Mouse (Mus musculus) intestine, embryonic 15.5 days (tissue): ENCODE measurements around the gene Gm45213. TPM values are rescaled to one million over a fixed set of nuclear protein-coding genes. Genes with fewer than 3 reads are reported as not detected.

Source experiments
- ATAC-seq: fragments of 200-750 bp; cut with Nextera tagmentation; 2 replicates; pipeline ENCODE4 v1.8.0; 2017; ENCODE audit warnings: moderate TSS enrichment, moderate library complexity
- H3K27ac ChIP-seq: fragments of 300-500 bp; sonication (generic); 2 replicates; pipeline ENCODE4 v1.5.1; 2015; ENCODE audit warnings: mild to moderate bottlenecking, inconsistent platforms
- H3K27me3 ChIP-seq: fragments of 300-500 bp; sonication (generic); replicated peaks from 2 replicates; pipeline ENCODE4 v1.6.1; 2015; ENCODE audit warnings: inconsistent platforms
- H3K36me3 ChIP-seq: fragments of 300-500 bp; sonication (generic); 2 replicates; pipeline ENCODE4 v1.6.1; 2015; ENCODE audit warnings: inconsistent platforms
- H3K4me1 ChIP-seq: fragments of 300-500 bp; sonication (generic); replicated peaks from 2 replicates; pipeline ENCODE4 v1.6.1; 2015; ENCODE audit warnings: inconsistent platforms
- H3K4me2 ChIP-seq: fragments of 300-500 bp; sonication (generic); replicated peaks from 2 replicates; pipeline ENCODE4 v1.6.1; 2015; ENCODE audit warnings: mild to moderate bottlenecking, inconsistent platforms
- H3K4me3 ChIP-seq: fragments of 300-500 bp; sonication (generic); replicated peaks from 2 replicates; pipeline ENCODE4 v1.5.1; 2015; ENCODE audit warnings: inconsistent platforms
- H3K9ac ChIP-seq: fragments of 300-500 bp; sonication (generic); 2 replicates; pipeline ENCODE4 v1.6.1; 2015; ENCODE audit warnings: inconsistent platforms
- H3K9me3 ChIP-seq: fragments of 300-500 bp; sonication (generic); 2 replicates; pipeline ENCODE4 v1.6.1; 2016; ENCODE audit warnings: inconsistent platforms
- WGBS: fragments of 180-500 bp; shearing (Covaris S2); methylation state at CpG from one replicate; pipeline ENCODE4 v1.1.7; 2015; 5-methylcytosine and 5-hydroxymethylcytosine counted together
- polyA plus RNA-seq: library from polyadenylated mRNA; unstranded; fragments of >200 nt; fragmentation: Nextera tagmentation; extraction: Ambion mirVana; gene quantifications from 2 replicates; pipeline ENCODE4 v1.2.1, GENCODE M21; 2015

Gm45213 gene
- polyA plus RNA-seq, 1 experiment from 2014 or later, result not detected

GRCm38 (mm10) chr7:66060066-66060956 lies 16.9 kb downstream of the Gm45213 start:
- WGBS, result 1% methylated on average over 64 of the region's 64 CpGs
- peaks cover 10% of the 10 kb centered on the region for H3K4me1 ChIP-seq
- peak overlapping the region; percentile 70 for H3K9ac ChIP-seq
- peak overlapping the region; percentile 70 for H3K4me3 ChIP-seq
- H3K36me3 ChIP-seq, result 0 out of 2 replicates have a peak, but pooled peaks cover 2% of the 10 kb centered on the region
- H3K27me3 ChIP-seq, result no peaks in the 10 kb centered on the region
- H3K9me3 ChIP-seq, result no peaks in the 10 kb centered on the region
- H3K27ac ChIP-seq, result peak overlapping the region; percentile 73
- peak overlapping the region; percentile 79 for H3K4me2 ChIP-seq
- peak; percentile 96 for ATAC-seq

DNA sequence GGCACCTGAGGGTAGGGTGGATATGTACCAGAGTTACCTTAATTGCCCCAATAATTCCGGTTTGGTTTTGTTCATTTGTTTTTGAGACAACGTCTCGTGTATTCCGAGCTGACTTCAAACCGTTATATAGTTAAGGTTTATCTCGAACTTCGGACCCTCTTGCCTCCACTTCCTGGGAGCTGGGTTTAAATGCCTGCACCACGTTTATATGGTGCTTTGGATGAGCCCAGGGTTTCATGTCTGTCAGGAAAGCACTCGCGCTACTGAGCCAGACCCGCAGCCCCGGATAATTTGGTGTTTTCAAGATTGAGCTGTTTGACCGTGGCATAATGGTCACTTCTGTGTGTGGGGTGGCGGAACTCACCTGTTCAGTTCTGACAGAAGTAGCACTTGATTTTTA lies 17.7 kb downstream of the Gm45213 start:
- Histone ChIP-seq H3K9ac (peak overlapping the region; percentile 70), H3K27me3 (no peaks in the 10 kb centered on the region), H3K4me2 (peak overlapping the region; percentile 79), H3K36me3 (peaks cover 4% of the 10 kb centered on the region; the same call in 1 of the 2 replicates), H3K4me1 (peaks cover 10% of the 10 kb centered on the region), H3K27ac (no peak overlapping the region), H3K9me3 (no peaks in the 10 kb centered on the region), H3K4me3 (peak overlapping the region; percentile 70)
- peak; percentile 24 for ATAC-seq
- WGBS, result 1% methylated on average over 14 of the region's 14 CpGs

GRCm38 (mm10) chr7:66076411-66076810 lies 33.0 kb downstream of the Gm45213 start:
- no peak overlapping the region for H3K27ac ChIP-seq
- H3K36me3 ChIP-seq, result peaks cover 22% of the 10 kb centered on the region

GRCm38 (mm10) chr7:66079364-66080230 lies 36.2 kb downstream of the Gm45213 start, which contains the start of gene Selenos:
Gene Selenos, plus strand, starts transcription at chr7:66079649.
- H3K36me3 ChIP-seq, result peaks cover 16% of the 10 kb centered on the region
- H3K9me3 ChIP-seq, result no peaks in the 10 kb centered on the region
- under 1% methylated on average over 65 of the region's 65 CpGs for WGBS

More at GRCm38 (mm10) chr7:66076411-66076810, 33.0 kb downstream of the Gm45213 start:
- Histone ChIP-seq H3K9ac (no peak overlapping the region), H3K9me3 (no peaks in the 10 kb centered on the region), H3K4me1 (peaks cover 9% of the 10 kb centered on the region; the same call in 1 of the 2 replicates), H3K27me3 (no peaks in the 10 kb centered on the region), H3K4me2 (no peak overlapping the region), H3K4me3 (no peak overlapping the region)
- 63% methylated on average over 2 of the region's 2 CpGs for WGBS
- ATAC-seq, result no peak

DNA sequence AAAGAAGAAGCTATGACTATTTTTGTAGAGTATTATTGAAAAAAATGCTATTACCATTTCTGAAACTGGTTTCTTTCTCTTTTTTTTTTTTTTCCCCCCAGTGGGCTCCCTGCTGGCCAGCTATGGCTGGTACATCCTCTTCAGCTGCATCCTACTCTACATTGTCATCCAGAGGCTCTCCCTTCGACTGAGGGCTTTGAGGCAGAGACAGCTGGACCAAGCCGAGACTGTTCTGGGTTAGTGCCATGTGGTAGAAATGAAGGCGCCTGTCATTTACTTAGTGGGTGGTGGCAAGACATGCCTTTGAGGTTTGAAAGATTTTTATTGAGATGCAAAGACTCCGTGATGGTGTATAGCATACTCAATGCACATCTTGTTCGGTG lies 36.8 kb downstream of the Gm45213 start:
- Histone ChIP-seq H3K27ac (no peak overlapping the region), H3K4me2 (peak overlapping the region; percentile 76), H3K9ac (peak overlapping the region; percentile 76), H3K4me1 (peaks cover 18% of the 10 kb centered on the region), H3K27me3 (no peaks in the 10 kb centered on the region), H3K36me3 (peaks cover 12% of the 10 kb centered on the region), H3K9me3 (no peaks in the 10 kb centered on the region), H3K4me3 (peak overlapping the region; percentile 76)
- ATAC-seq, result no peak
- WGBS, result 39% methylated on average over 5 of the region's 5 CpGs

More at GRCm38 (mm10) chr7:66079364-66080230, 36.2 kb downstream of the Gm45213 start, which contains the start of gene Selenos:
- peak within 1 kb of the TSS; percentile 76 for H3K9ac ChIP-seq
- H3K4me1 ChIP-seq, result peaks cover 18% of the 10 kb centered on the region
- peak; percentile 100 for ATAC-seq
- H3K4me3 ChIP-seq, result peak within 1 kb of the TSS; percentile 76
- H3K27ac ChIP-seq, result peak within 1 kb of the TSS; percentile 57
- H3K27me3 ChIP-seq, result no peaks in the 10 kb centered on the region
- H3K4me2 ChIP-seq, result peak within 1 kb of the TSS; percentile 76

- 93% methylated on average over 6 of the region's 6 CpGs for WGBS
These were observed 40.4 kb downstream of the Gm45213 start for GRCm38 (mm10) chr7:66083757-66084156.

GRCm38 (mm10) chr7:66084546-66084945 lies 41.1 kb downstream of the Gm45213 start:
- Histone ChIP-seq H3K9me3 (no peaks in the 10 kb centered on the region), H3K4me3 (no peak overlapping the region), H3K4me1 (peaks cover 14% of the 10 kb centered on the region), H3K27ac (no peak overlapping the region), H3K27me3 (no peaks in the 10 kb centered on the region), H3K9ac (no peak overlapping the region), H3K4me2 (no peak overlapping the region), H3K36me3 (peaks cover 43% of the 10 kb centered on the region)
- ATAC-seq, result no peak
- WGBS, result 82% methylated on average over 7 of the region's 7 CpGs

More at GRCm38 (mm10) chr7:66083757-66084156, 40.4 kb downstream of the Gm45213 start:
- H3K4me2 ChIP-seq, result no peak overlapping the region
- no peaks in the 10 kb centered on the region for H3K27me3 ChIP-seq
- H3K27ac ChIP-seq, result no peak overlapping the region
- ATAC-seq, result no peak
- peaks cover 38% of the 10 kb centered on the region for H3K36me3 ChIP-seq
- H3K9ac ChIP-seq, result no peak overlapping the region
- H3K4me3 ChIP-seq, result no peak overlapping the region
- peaks cover 14% of the 10 kb centered on the region for H3K4me1 ChIP-seq
- no peaks in the 10 kb centered on the region for H3K9me3 ChIP-seq

- 0 out of 2 replicates have a peak, but pooled peaks cover 5% of the 10 kb centered on the region for H3K4me1 ChIP-seq
- WGBS, result 93% methylated on average over 4 of the region's 4 CpGs
- H3K27ac ChIP-seq, result no peak overlapping the region
- ATAC-seq, result no peak
- peaks cover 62% of the 10 kb centered on the region for H3K36me3 ChIP-seq
- no peaks in the 10 kb centered on the region for H3K9me3 ChIP-seq
- no peak overlapping the region for H3K4me3 ChIP-seq
- H3K27me3 ChIP-seq, result no peaks in the 10 kb centered on the region
- H3K4me2 ChIP-seq, result no peak overlapping the region
- no peak overlapping the region for H3K9ac ChIP-seq
These were observed 44.2 kb downstream of the Gm45213 start for GRCm38 (mm10) chr7:66087652-66088051.

GRCm38 (mm10) chr7:66088077-66088476 lies 44.7 kb downstream of the Gm45213 start:
- H3K4me2 ChIP-seq, result no peak overlapping the region
- 0 out of 2 replicates have a peak, but pooled peaks cover 5% of the 10 kb centered on the region for H3K4me1 ChIP-seq
- no peak overlapping the region for H3K4me3 ChIP-seq
- no peak overlapping the region for H3K27ac ChIP-seq
- H3K36me3 ChIP-seq, result peaks cover 62% of the 10 kb centered on the region
- H3K27me3 ChIP-seq, result no peaks in the 10 kb centered on the region
- ATAC-seq, result no peak
- 81% methylated on average over 2 of the region's 2 CpGs for WGBS
- no peaks in the 10 kb centered on the region for H3K9me3 ChIP-seq
- no peak overlapping the region for H3K9ac ChIP-seq

GRCm38 (mm10) chr7:66090676-66091190 lies 47.3 kb downstream of the Gm45213 start:
- ATAC-seq, result no peak
- Histone ChIP-seq H3K4me1 (no peaks in the 10 kb centered on the region), H3K27me3 (no peaks in the 10 kb centered on the region), H3K4me2 (no peak overlapping the region), H3K9me3 (no peaks in the 10 kb centered on the region), H3K9ac (no peak overlapping the region), H3K4me3 (no peak overlapping the region), H3K36me3 (peaks cover 48% of the 10 kb centered on the region), H3K27ac (no peak overlapping the region)
- WGBS, result 84% methylated on average over 11 of the region's 11 CpGs

DNA sequence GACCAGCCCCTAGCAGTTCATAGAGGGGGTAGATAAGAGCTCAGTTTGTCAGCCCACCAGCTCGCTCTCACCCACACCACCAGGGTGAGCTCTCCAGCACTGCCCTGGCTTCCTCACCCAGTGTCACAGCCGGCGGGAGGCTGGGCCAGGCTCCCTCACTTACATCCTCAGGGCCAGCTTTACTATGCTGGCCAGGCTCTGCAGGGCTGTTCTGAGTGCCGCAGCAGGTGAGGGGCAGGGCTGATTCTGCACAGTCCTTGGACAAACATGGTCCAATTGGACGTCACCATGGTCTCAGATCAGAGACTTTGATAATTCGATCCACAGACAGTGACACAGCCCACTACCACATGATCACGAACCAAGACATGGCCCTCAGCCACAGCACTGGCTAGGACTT lies 48.2 kb downstream of the Gm45213 start:
- peak; percentile 25; the same call in 1 of the 2 replicates for ATAC-seq
- H3K4me2 ChIP-seq, result no peak overlapping the region
- H3K9me3 ChIP-seq, result no peaks in the 10 kb centered on the region
- H3K4me1 ChIP-seq, result no peaks in the 10 kb centered on the region
- no peaks in the 10 kb centered on the region for H3K27me3 ChIP-seq
- H3K36me3 ChIP-seq, result peaks cover 44% of the 10 kb centered on the region
- H3K4me3 ChIP-seq, result no peak overlapping the region
- WGBS, result 85% methylated on average over 7 of the region's 7 CpGs
- no peak overlapping the region for H3K27ac ChIP-seq
- H3K9ac ChIP-seq, result no peak overlapping the region

GRCm38 (mm10) chr7:66092656-66093055 lies 49.3 kb downstream of the Gm45213 start:
- H3K4me1 ChIP-seq, result no peaks in the 10 kb centered on the region
- WGBS, result 87% methylated on average over 8 of the region's 8 CpGs
- H3K9me3 ChIP-seq, result no peaks in the 10 kb centered on the region
- no peak for ATAC-seq
- peaks cover 34% of the 10 kb centered on the region for H3K36me3 ChIP-seq
- no peak overlapping the region for H3K4me2 ChIP-seq
- H3K4me3 ChIP-seq, result no peak overlapping the region
- H3K9ac ChIP-seq, result no peak overlapping the region
- H3K27ac ChIP-seq, result no peak overlapping the region
- no peaks in the 10 kb centered on the region for H3K27me3 ChIP-seq
